Mouse (Mus musculus) intestine, embryonic 16.5 days (tissue): ENCODE data around the gene Lrrk2. TPM values are rescaled to one million over a fixed set of nuclear protein-coding genes. Genes with fewer than 3 reads are reported as not detected.

Experiments
- ATAC-seq: fragments of 200-750 bp; cut with Nextera tagmentation; 2 replicates; pipeline ENCODE4 v1.8.0; 2017; ENCODE audit warnings: moderate TSS enrichment, moderate library complexity
- H3K27ac ChIP-seq: fragments of 300-500 bp; sonication (generic); 2 replicates; pipeline ENCODE4 v1.5.1; 2014; ENCODE audit warnings: mild to moderate bottlenecking, low read length
- H3K27me3 ChIP-seq: fragments of 300-500 bp; sonication (generic); replicated peaks from 2 replicates; pipeline ENCODE4 v1.6.1; 2014; ENCODE audit warnings: low read length, control low read depth, mixed read lengths; ENCODE audit not compliant: control insufficient read depth, insufficient read depth
- H3K36me3 ChIP-seq: fragments of 300-500 bp; sonication (generic); 2 replicates; pipeline ENCODE4 v1.6.1; 2014; ENCODE audit warnings: low read length, control low read depth; ENCODE audit not compliant: control insufficient read depth, insufficient read depth
- H3K4me1 ChIP-seq: fragments of 300-500 bp; sonication (generic); 2 replicates; pipeline ENCODE4 v1.6.1; 2014; ENCODE audit warnings: low read length, control low read depth, mixed read lengths; ENCODE audit not compliant: control insufficient read depth, insufficient read depth
- H3K4me2 ChIP-seq: fragments of 300-500 bp; sonication (generic); 2 replicates; pipeline ENCODE4 v1.6.1; 2014; ENCODE audit warnings: low read depth, low read length, control low read depth
- H3K4me3 ChIP-seq: fragments of 300-500 bp; sonication (generic); 2 replicates; pipeline ENCODE4 v1.5.1; 2014; ENCODE audit warnings: mild to moderate bottlenecking, low read length
- H3K9ac ChIP-seq: fragments of 300-500 bp; sonication (generic); 2 replicates; pipeline ENCODE4 v1.6.1; 2014; ENCODE audit warnings: low read depth, low read length
- H3K9me3 ChIP-seq: fragments of 300-500 bp; sonication (generic); 2 replicates; pipeline ENCODE4 v1.6.1; 2016; ENCODE audit warnings: low read length, control low read depth; ENCODE audit not compliant: control insufficient read depth
- WGBS: fragments of 180-500 bp; shearing (Covaris S2); extraction: QIAGEN DNeasy Blood & Tissue Kit; methylation state at CpG from one replicate; pipeline ENCODE4 v1.1.7; 2014; 5-methylcytosine and 5-hydroxymethylcytosine counted together
- polyA plus RNA-seq: library from polyadenylated mRNA; unstranded; fragments of >200 nt; fragmentation: Nextera tagmentation; extraction: Ambion mirVana; gene quantifications from 2 replicates; pipeline ENCODE4 v1.2.1, GENCODE M21; 2015

Lrrk2 gene
- polyA plus RNA-seq, 1 experiment from 2014 or later: 1.9 TPM

DNA sequence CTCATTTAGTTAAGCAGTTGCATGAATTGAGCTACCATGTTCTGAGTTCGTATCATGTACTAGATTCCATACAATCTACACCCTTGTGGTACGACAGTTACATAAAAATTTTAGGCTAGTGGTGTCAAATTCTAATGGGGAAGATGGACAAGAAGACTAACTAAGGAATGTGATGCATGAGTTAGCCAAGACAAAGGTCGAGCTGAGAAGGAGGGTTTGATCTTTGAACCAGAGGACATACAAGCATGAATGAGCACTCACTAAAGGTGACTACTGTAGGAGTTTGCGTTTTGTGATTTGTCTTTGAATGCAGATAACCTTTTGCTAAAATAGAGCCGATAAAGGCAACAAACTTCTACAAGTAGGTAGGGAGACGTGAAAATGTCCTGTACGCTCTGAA, 31.1 kb downstream of the Lrrk2 start:
- ATAC-seq: no peak
- no peaks in the 10 kb centered on the region for H3K9me3 ChIP-seq
- no peak overlapping the region for H3K4me2 ChIP-seq
- H3K27ac ChIP-seq: no peak overlapping the region
- WGBS: 94% methylated on average over 7 of the region's 7 CpGs
- no peak overlapping the region for H3K9ac ChIP-seq
- H3K27me3 ChIP-seq: no peaks in the 10 kb centered on the region
- H3K36me3 ChIP-seq: no peaks in the 10 kb centered on the region
- H3K4me3 ChIP-seq: no peak overlapping the region
- no peaks in the 10 kb centered on the region for H3K4me1 ChIP-seq

- Histone ChIP-seq H3K36me3 (no peaks in the 10 kb centered on the region), H3K4me1 (no peaks in the 10 kb centered on the region), H3K4me2 (peak overlapping the region; percentile 37), H3K9ac (no peak overlapping the region; the same call in 1 of the 2 replicates), H3K27ac (no peak overlapping the region), H3K27me3 (no peaks in the 10 kb centered on the region), H3K4me3 (peak overlapping the region; percentile 23), H3K9me3 (no peaks in the 10 kb centered on the region)
- 41% methylated on average over 29 of the region's 29 CpGs for WGBS
- ATAC-seq: no peak
Measured at GRCm38 (mm10) chr15:91709207-91710130, 36.5 kb downstream of the Lrrk2 start.

- no peak overlapping the region for H3K4me2 ChIP-seq
- no peaks in the 10 kb centered on the region for H3K9me3 ChIP-seq
- H3K9ac ChIP-seq: no peak overlapping the region
- H3K4me3 ChIP-seq: no peak overlapping the region
- no peaks in the 10 kb centered on the region for H3K4me1 ChIP-seq
- no peak for ATAC-seq
- H3K36me3 ChIP-seq: no peaks in the 10 kb centered on the region
- no peak overlapping the region for H3K27ac ChIP-seq
- H3K27me3 ChIP-seq: no peaks in the 10 kb centered on the region
- WGBS: 85% methylated on average over 14 of the region's 14 CpGs
Measured at GRCm38 (mm10) chr15:91735216-91735922, 62.4 kb downstream of the Lrrk2 start.

DNA sequence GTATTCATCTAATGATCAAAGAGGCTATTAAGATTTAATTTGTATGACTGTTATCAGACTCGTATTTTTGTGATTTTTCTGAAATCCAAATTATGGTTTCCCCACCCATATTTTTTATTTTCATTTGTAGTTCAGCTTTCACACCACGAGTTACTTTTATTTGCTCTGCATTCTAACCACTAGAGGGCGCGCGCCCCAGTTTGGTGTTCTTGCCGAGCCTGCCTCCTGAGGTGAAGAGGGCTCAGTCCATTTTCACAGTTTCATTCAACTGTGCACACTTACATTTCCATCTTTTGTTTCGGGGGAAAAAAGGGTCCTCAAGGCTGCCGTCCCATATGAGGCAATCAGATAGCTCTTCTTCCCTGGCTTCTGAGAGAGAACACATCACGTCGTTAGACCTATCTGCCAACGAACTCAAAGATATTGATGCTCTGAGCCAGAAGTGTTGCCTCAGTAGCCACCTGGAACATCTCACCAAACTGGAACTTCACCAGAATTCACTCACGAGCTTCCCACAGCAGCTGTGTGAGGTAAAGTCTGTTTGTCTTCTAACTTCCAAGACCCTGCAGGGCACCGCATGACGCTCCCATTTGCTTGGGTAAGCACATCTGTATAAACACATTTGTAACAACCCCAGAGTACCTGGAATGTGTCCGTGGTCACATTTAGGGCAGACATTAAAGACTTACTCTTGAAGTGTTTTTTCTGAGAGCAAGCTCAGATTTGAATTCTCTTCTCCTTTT, 64.0 kb downstream of the Lrrk2 start:
- Histone ChIP-seq H3K4me1 (no peaks in the 10 kb centered on the region), H3K27ac (no peak overlapping the region), H3K36me3 (no peaks in the 10 kb centered on the region), H3K27me3 (no peaks in the 10 kb centered on the region), H3K4me3 (no peak overlapping the region), H3K9ac (no peak overlapping the region), H3K9me3 (no peaks in the 10 kb centered on the region), H3K4me2 (no peak overlapping the region)
- WGBS: 31% methylated on average over 15 of the region's 15 CpGs
- no peak for ATAC-seq

DNA sequence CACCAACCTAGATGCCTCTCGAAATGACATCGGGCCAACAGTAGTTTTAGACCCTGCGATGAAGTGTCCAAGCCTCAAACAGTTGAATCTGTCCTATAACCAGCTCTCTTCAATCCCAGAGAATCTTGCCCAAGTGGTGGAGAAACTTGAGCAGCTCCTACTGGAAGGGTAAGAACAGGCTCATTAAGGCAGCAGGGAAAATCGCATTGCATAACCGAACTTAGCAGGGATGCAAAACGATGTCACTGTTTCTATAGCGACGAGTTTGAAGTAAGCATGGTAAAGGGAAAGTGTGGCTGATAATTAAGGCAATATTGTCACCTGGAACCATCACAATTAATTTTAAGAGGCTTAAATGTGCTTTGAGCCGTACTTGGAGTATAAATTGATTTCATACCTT, 65.8 kb downstream of the Lrrk2 start:
- Histone ChIP-seq H3K36me3 (no peaks in the 10 kb centered on the region), H3K4me3 (no peak overlapping the region), H3K4me2 (no peak overlapping the region), H3K9me3 (no peaks in the 10 kb centered on the region), H3K9ac (no peak overlapping the region), H3K4me1 (no peaks in the 10 kb centered on the region), H3K27ac (no peak overlapping the region), H3K27me3 (no peaks in the 10 kb centered on the region)
- no peak for ATAC-seq
- 88% methylated on average over 9 of the region's 9 CpGs for WGBS

- Histone ChIP-seq H3K27me3 (no peaks in the 10 kb centered on the region), H3K36me3 (no peaks in the 10 kb centered on the region), H3K4me1 (no peaks in the 10 kb centered on the region), H3K4me2 (no peak overlapping the region), H3K4me3 (no peak overlapping the region), H3K27ac (no peak overlapping the region), H3K9ac (no peak overlapping the region), H3K9me3 (no peaks in the 10 kb centered on the region)
- WGBS: 89% methylated on average over 4 of the region's 4 CpGs
- ATAC-seq: no peak
Measured at GRCm38 (mm10) chr15:91745501-91745900, 72.5 kb downstream of the Lrrk2 start.

GRCm38 (mm10) chr15:91752111-91752510, 79.1 kb downstream of the Lrrk2 start:
- WGBS: 63% methylated on average over 12 of the region's 12 CpGs
- Histone ChIP-seq H3K9me3 (no peaks in the 10 kb centered on the region), H3K27ac (no peak overlapping the region), H3K36me3 (no peaks in the 10 kb centered on the region), H3K27me3 (no peaks in the 10 kb centered on the region), H3K4me2 (no peak overlapping the region), H3K9ac (no peak overlapping the region), H3K4me1 (no peaks in the 10 kb centered on the region), H3K4me3 (no peak overlapping the region)
- no peak for ATAC-seq

DNA sequence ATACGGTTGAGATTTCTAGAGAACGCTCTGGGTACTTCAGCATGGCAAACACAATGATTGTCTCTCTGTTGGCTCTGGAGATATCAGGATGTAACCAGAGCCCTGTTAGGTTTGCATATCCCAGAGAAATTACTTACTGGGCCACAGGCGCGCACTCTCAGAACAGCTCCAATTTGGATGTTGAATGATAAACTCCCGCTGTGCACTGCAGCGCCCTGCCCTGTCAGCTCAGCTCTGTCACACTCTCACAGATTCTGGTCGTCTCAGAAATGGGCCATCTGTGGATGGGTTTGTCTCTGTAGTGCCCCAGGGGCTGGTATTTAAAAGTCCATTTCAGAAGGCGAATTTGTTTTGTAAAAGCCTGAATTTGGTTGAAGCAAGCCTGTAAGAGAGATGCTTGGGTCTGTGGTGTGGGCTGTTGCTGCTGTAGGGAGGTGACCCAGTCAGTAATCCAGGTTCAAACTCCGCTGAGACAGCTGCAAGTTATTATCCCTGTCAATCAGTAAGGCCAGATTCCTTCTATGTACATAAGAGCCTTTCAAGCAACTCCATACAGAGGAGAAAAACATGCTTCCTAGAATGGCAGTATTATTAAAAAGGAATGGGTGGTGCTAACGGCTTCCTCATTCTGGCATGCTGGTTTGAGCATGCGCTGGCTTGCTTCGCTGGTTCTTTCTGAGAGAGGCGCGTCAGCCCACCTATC, 80.6 kb downstream of the Lrrk2 start:
- Histone ChIP-seq H3K27ac (no peak overlapping the region), H3K4me2 (no peak overlapping the region), H3K4me3 (no peak overlapping the region), H3K36me3 (no peaks in the 10 kb centered on the region), H3K9me3 (no peaks in the 10 kb centered on the region), H3K9ac (no peak overlapping the region), H3K4me1 (no peaks in the 10 kb centered on the region), H3K27me3 (no peaks in the 10 kb centered on the region)
- 80% methylated on average over 14 of the region's 14 CpGs for WGBS
- ATAC-seq: no peak

DNA sequence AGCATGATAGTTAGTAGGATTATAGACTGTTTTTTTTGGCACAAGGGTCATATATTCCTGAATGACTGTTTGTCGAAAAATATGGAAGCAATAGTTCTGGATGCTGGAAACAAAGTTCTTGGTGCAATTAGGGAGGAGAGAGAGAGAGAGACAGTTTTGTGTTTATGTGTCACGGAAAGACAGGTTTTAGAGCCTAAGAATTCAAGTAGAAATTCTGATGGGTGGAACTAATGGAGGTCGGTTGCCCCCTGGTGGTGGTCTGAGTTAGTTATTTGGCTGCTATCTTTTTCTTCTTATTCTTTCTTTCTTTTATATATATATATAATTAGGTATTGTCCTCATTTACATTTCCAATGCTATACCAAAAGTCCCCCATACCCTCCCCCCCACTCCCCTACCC, 81.6 kb downstream of the Lrrk2 start:
- Histone ChIP-seq H3K4me3 (no peak overlapping the region), H3K4me1 (no peaks in the 10 kb centered on the region), H3K9ac (no peak overlapping the region), H3K27me3 (no peaks in the 10 kb centered on the region), H3K36me3 (no peaks in the 10 kb centered on the region), H3K27ac (no peak overlapping the region), H3K4me2 (no peak overlapping the region), H3K9me3 (no peaks in the 10 kb centered on the region)
- WGBS: 21% methylated on average over 3 of the region's 3 CpGs
- ATAC-seq: no peak
